Mouse (Mus musculus) midbrain, embryonic 10.5 days (tissue): ENCODE data around the gene Clasp1. TPM values are rescaled to one million over a fixed set of nuclear protein-coding genes. Genes with fewer than 3 reads are reported as not detected.

Experiments used
- DNase-seq: peaks from one replicate; pipeline ENCODE4 v3.0.0-alpha.2; 2017; ENCODE audit warnings: low spot score
- H3K27ac ChIP-seq: fragments of 300-500 bp; sonication (generic); replicated peaks from 2 replicates; pipeline ENCODE4 v1.5.1; 2016; ENCODE audit warnings: mild to moderate bottlenecking
- H3K27me3 ChIP-seq: fragments of 300-500 bp; sonication (generic); 2 replicates; pipeline ENCODE4 v1.6.1; 2016; ENCODE audit warnings: low read depth, mild to moderate bottlenecking; ENCODE audit not compliant: poor library complexity, severe bottlenecking
- H3K36me3 ChIP-seq: fragments of 300-500 bp; sonication (generic); 2 replicates; pipeline ENCODE4 v1.6.1; 2016; ENCODE audit warnings: mild to moderate bottlenecking, moderate library complexity
- H3K4me1 ChIP-seq: fragments of 300-500 bp; sonication (generic); 2 replicates; pipeline ENCODE4 v1.6.1; 2016
- H3K4me3 ChIP-seq: fragments of 300-500 bp; sonication (generic); 2 replicates; pipeline ENCODE4 v1.5.1; 2016; ENCODE audit warnings: mild to moderate bottlenecking, moderate library complexity
- H3K9me3 ChIP-seq: fragments of 300-500 bp; sonication (generic); replicated peaks from 2 replicates; pipeline ENCODE4 v1.6.1; 2016; ENCODE audit warnings: mild to moderate bottlenecking
- WGBS: fragments of 180-500 bp; shearing (Covaris S2); methylation state at CpG from one replicate; pipeline ENCODE4 v1.1.7; 2016; 5-methylcytosine and 5-hydroxymethylcytosine counted together
- polyA plus RNA-seq: library from polyadenylated mRNA; unstranded; fragments of >200 nt; fragmentation: Nextera tagmentation; extraction: Ambion mirVana; gene quantifications from 2 replicates; pipeline ENCODE4 v1.2.1, GENCODE M21; 2016

Clasp1 gene
- polyA plus RNA-seq, 1 experiment from 2014 or later, result 87.3 TPM

GRCm38 (mm10) chr1:118460716-118461115 lies 71.9 kb downstream of the Clasp1 start:
- no peak for DNase-seq
- H3K27me3 ChIP-seq, result no peaks in the 10 kb centered on the region
- 93% methylated on average over 5 of the region's 5 CpGs for WGBS
- no peak overlapping the region for H3K27ac ChIP-seq
- peaks cover 33% of the 10 kb centered on the region for H3K4me1 ChIP-seq
- peaks cover 53% of the 10 kb centered on the region for H3K36me3 ChIP-seq
- H3K9me3 ChIP-seq, result no peaks in the 10 kb centered on the region; the same call in 1 of the 2 replicates
- H3K4me3 ChIP-seq, result no peak overlapping the region

DNA sequence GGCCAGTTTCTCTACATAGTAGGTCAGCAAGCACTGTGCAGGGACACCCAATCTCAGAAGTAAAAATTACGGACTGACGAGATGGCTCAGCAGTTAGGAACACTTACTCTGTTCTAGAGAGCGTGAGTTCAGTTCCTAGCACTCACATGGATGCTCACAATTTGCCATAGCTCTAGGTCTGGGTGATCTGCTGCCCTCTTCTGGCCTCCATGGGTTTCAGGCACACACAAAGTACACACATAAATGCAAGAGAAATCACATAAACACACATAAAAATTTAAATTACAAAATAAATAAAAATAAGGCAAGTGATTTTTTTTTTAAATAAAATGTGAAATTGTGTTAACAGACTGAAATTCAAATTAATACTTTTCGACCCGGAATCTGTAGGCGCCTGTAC lies 77.2 kb downstream of the Clasp1 start:
- Histone ChIP-seq H3K36me3 (peaks cover 99% of the 10 kb centered on the region), H3K27ac (no peak overlapping the region), H3K4me3 (no peak overlapping the region), H3K27me3 (no peaks in the 10 kb centered on the region), H3K4me1 (no peaks in the 10 kb centered on the region), H3K9me3 (no peaks in the 10 kb centered on the region; the same call in 1 of the 2 replicates)
- 92% methylated on average over 6 of the region's 6 CpGs for WGBS
- no peak for DNase-seq

DNA sequence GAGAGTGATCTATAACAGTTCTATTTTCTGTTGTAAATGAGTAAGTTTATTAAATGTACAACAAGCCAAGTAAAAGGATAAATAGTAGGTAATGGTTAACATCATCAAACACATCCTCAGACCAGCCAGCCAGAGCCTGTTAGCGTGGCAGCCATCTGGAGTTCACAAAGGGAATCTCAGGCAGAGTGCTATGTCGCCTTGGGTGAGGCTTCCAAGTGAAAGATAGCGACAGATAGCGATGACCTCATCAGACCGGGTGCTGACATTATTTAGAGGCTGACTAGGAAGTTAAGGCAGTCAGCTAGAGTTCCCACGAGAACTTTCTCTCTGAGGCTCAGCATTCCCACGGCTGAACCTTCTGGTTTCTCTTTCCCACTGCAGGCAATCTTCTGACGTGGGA lies 83.5 kb downstream of the Clasp1 start:
- 91% methylated on average over 8 of the region's 8 CpGs for WGBS
- peaks cover 85% of the 10 kb centered on the region for H3K36me3 ChIP-seq

GRCm38 (mm10) chr1:118476919-118477318 lies 88.1 kb downstream of the Clasp1 start:
- no peak for DNase-seq
- H3K4me1 ChIP-seq, result no peaks in the 10 kb centered on the region
- no peaks in the 10 kb centered on the region for H3K27me3 ChIP-seq
- WGBS, result 69% methylated on average over 4 of the region's 4 CpGs
- H3K9me3 ChIP-seq, result no peaks in the 10 kb centered on the region
- no peak overlapping the region for H3K4me3 ChIP-seq
- H3K27ac ChIP-seq, result no peak overlapping the region; the same call in 1 of the 2 replicates
- H3K36me3 ChIP-seq, result peaks cover 64% of the 10 kb centered on the region

More for the DNA sequence above, 83.5 kb downstream of the Clasp1 start:
- no peaks in the 10 kb centered on the region for H3K9me3 ChIP-seq
- H3K27ac ChIP-seq, result no peak overlapping the region
- H3K4me1 ChIP-seq, result no peaks in the 10 kb centered on the region
- H3K4me3 ChIP-seq, result no peak overlapping the region
- no peak for DNase-seq
- no peaks in the 10 kb centered on the region for H3K27me3 ChIP-seq

DNA sequence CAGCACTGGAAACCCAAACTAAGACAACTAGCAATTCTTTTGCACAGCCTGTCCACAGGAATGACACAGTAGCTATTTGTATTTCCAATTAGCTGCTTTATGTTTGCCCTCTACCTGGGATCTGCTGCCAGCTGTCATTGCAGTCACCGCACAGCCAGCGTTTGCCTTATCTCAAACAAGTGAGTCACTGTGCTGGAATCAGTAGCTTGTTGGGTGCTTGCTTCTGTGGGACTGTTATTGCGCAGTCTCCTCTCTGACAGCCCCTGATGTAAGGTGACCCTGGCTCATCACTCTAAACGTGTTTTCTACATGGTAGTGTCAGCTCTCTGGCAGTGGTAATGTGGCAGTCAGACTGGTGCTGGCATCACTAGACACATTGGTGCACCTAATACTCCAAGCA lies 90.4 kb downstream of the Clasp1 start:
- H3K36me3 ChIP-seq, result peaks cover 55% of the 10 kb centered on the region

DNA sequence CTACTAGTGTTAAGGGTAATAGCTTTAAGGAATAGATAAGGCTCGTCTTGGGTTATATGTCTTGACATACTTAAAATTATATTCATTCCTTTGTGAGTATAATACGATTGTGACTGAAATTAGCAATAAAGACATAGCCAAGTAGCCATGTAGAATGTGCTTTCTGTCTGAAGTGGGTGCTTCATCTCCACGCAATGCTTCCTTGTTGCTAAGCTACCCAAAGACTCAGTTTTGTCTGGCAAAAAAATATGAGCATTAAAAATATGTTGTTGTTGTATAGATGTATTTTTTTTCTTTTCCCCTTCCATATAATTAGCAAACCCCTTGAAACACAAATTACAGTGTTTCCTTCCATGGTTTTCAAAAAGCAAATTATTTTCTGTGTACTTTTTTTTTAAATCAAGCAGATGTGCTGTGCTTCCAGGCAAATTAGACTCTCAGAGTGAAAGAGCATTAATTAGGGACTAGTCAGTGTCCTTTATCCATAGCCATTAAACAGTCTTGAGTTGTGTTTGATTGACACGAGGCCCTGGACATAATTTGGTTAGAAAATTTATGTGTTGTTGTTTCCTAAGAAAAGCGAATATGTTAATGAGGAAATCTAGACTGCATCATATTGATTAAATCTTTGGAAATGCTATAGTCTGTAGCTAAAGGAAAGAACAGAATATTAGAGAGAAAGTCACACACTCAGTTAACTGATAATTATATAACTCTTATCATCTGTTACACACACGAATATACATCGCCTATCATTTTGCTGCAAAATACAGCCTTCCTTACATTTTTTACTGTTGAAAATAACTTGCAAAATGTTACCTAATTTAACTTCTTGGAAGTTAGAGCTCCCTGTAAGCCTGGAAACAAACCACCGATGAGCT lies 91.9 kb downstream of the Clasp1 start:
- no peaks in the 10 kb centered on the region for H3K9me3 ChIP-seq
- H3K36me3 ChIP-seq, result peaks cover 42% of the 10 kb centered on the region
- H3K4me3 ChIP-seq, result no peak overlapping the region
- WGBS, result 84% methylated on average over 8 of the region's 8 CpGs
- H3K27ac ChIP-seq, result no peak overlapping the region
- H3K27me3 ChIP-seq, result no peaks in the 10 kb centered on the region
- peaks cover 4% of the 10 kb centered on the region for H3K4me1 ChIP-seq
- DNase-seq, result no peak

More for the DNA sequence above, 90.4 kb downstream of the Clasp1 start:
- Histone ChIP-seq H3K27me3 (no peaks in the 10 kb centered on the region), H3K4me1 (peaks cover 4% of the 10 kb centered on the region), H3K27ac (no peak overlapping the region), H3K4me3 (no peak overlapping the region), H3K9me3 (no peaks in the 10 kb centered on the region)
- no peak for DNase-seq
- 88% methylated on average over 4 of the region's 4 CpGs for WGBS

- Histone ChIP-seq H3K4me3 (no peak overlapping the region), H3K9me3 (no peaks in the 10 kb centered on the region), H3K36me3 (peaks cover 38% of the 10 kb centered on the region), H3K4me1 (peaks cover 4% of the 10 kb centered on the region), H3K27me3 (no peaks in the 10 kb centered on the region), H3K27ac (no peak overlapping the region)
- 66% methylated on average over 4 of the region's 4 CpGs for WGBS
- DNase-seq, result no peak
Measured at GRCm38 (mm10) chr1:118481365-118481702, 92.5 kb downstream of the Clasp1 start.

- peaks cover 38% of the 10 kb centered on the region for H3K36me3 ChIP-seq
- no peak overlapping the region for H3K27ac ChIP-seq
- no peaks in the 10 kb centered on the region for H3K27me3 ChIP-seq
- DNase-seq, result no peak
- H3K9me3 ChIP-seq, result no peaks in the 10 kb centered on the region
- no peak overlapping the region for H3K4me3 ChIP-seq
- 87% methylated on average over 6 of the region's 6 CpGs for WGBS
- H3K4me1 ChIP-seq, result peaks cover 4% of the 10 kb centered on the region
Measured at GRCm38 (mm10) chr1:118481703-118482102, 92.8 kb downstream of the Clasp1 start.

DNA sequence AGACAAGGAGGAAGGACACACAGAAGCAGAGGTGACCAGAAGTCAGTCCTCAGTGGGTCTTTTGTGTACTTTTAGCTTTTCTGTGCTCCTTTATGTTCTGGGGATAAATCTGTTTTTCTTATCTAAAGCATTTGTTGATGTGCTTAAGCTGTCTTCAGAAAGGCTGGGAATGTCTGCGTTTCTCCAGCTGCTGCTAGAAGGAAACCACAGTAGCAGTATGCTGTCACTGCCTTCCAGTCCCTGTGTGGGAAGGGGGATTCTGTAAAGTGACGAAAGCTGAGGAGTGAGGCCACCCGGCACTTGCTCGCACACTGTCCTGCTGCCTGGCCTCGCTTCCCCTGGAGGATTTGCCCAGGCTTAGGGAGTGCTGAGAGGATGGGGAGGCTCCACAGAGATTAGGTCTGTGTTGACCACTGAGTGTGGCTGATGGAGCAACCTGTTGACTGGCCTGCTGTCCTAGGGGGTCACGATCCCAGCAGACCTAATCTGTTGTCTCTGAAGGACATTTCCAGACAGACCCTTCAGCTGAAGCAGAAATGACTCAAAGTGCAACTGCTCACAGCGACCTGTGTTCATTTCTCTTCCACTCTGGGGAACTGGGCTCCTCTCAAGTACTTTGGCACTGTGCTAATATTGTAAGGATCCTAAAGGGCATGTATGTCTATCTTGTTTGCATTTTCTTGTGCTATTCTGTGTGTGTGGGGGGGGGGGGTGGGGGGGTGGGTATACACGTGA lies 93.6 kb downstream of the Clasp1 start:
- DNase-seq, result no peak
- Histone ChIP-seq H3K9me3 (no peaks in the 10 kb centered on the region), H3K27ac (no peak overlapping the region), H3K4me1 (peaks cover 4% of the 10 kb centered on the region), H3K36me3 (peaks cover 38% of the 10 kb centered on the region), H3K27me3 (no peaks in the 10 kb centered on the region), H3K4me3 (no peak overlapping the region)
- WGBS, result 72% methylated on average over 8 of the region's 8 CpGs

- Histone ChIP-seq H3K27me3 (no peaks in the 10 kb centered on the region), H3K4me3 (no peak overlapping the region), H3K9me3 (no peaks in the 10 kb centered on the region), H3K36me3 (peaks cover 27% of the 10 kb centered on the region), H3K27ac (no peak overlapping the region), H3K4me1 (peaks cover 4% of the 10 kb centered on the region)
- no peak for DNase-seq
- WGBS, result 90% methylated on average over 6 of the region's 6 CpGs
Measured at GRCm38 (mm10) chr1:118483504-118484096, 94.7 kb downstream of the Clasp1 start.

DNA sequence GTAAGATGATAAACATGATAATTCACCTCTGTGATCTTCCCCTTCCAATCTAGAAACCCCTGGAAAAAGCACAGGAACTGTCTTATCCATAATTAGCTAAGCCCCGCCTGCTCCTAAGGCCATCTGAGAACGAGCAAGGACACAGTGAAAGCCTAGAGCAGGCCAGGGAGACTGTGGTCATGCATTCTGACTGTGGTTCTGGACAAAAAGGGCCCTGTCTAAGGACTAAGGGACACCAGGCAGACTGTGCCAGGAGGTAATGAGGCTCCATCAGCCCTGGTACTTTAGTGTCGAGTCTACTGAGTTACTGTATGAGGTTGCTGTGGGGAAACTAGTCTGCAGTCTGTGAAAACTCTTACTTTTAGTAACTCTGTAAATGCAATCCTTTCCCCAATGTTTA lies 96.7 kb downstream of the Clasp1 start:
- Histone ChIP-seq H3K9me3 (no peaks in the 10 kb centered on the region), H3K4me1 (peaks cover 4% of the 10 kb centered on the region), H3K27me3 (no peaks in the 10 kb centered on the region), H3K27ac (no peak overlapping the region), H3K36me3 (peaks cover 20% of the 10 kb centered on the region), H3K4me3 (no peak overlapping the region)
- 87% methylated on average over 3 of the region's 3 CpGs for WGBS
- no peak for DNase-seq

DNA sequence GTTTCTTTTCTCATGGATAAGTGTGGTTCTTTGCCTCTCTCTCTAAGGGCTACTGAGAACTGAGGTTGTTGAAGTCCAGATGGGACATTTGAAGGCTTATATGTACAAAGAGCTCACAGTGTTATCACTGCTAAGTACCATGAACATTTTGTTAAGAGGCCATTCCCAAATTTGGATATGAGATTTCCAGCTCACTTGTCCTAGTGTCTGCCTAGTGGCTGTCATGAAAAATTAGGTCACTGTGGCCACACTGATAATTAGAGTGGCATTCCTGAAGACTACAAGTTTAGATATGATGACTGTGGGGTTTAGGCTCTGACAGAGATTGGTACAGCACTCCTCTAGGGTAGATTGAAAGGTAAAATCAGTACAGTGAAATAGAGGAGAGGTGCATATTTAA lies 97.2 kb downstream of the Clasp1 start:
- H3K4me3 ChIP-seq, result no peak overlapping the region
- H3K27me3 ChIP-seq, result no peaks in the 10 kb centered on the region
- no peak overlapping the region for H3K27ac ChIP-seq
- H3K4me1 ChIP-seq, result peaks cover 4% of the 10 kb centered on the region
- H3K36me3 ChIP-seq, result peaks cover 20% of the 10 kb centered on the region
- H3K9me3 ChIP-seq, result no peaks in the 10 kb centered on the region
- DNase-seq, result no peak

GRCm38 (mm10) chr1:118492811-118493210 lies 104.0 kb downstream of the Clasp1 start:
- H3K4me1 ChIP-seq, result no peaks in the 10 kb centered on the region
- H3K27ac ChIP-seq, result no peak overlapping the region
- no peak for DNase-seq
- no peak overlapping the region for H3K4me3 ChIP-seq
- no peaks in the 10 kb centered on the region for H3K27me3 ChIP-seq
- peaks cover 15% of the 10 kb centered on the region for H3K36me3 ChIP-seq
- no peaks in the 10 kb centered on the region for H3K9me3 ChIP-seq
- WGBS, result 83% methylated on average over 3 of the region's 3 CpGs
